ENCODE assay signal across 8 mouse cellular contexts in the genomic region with DNA sequence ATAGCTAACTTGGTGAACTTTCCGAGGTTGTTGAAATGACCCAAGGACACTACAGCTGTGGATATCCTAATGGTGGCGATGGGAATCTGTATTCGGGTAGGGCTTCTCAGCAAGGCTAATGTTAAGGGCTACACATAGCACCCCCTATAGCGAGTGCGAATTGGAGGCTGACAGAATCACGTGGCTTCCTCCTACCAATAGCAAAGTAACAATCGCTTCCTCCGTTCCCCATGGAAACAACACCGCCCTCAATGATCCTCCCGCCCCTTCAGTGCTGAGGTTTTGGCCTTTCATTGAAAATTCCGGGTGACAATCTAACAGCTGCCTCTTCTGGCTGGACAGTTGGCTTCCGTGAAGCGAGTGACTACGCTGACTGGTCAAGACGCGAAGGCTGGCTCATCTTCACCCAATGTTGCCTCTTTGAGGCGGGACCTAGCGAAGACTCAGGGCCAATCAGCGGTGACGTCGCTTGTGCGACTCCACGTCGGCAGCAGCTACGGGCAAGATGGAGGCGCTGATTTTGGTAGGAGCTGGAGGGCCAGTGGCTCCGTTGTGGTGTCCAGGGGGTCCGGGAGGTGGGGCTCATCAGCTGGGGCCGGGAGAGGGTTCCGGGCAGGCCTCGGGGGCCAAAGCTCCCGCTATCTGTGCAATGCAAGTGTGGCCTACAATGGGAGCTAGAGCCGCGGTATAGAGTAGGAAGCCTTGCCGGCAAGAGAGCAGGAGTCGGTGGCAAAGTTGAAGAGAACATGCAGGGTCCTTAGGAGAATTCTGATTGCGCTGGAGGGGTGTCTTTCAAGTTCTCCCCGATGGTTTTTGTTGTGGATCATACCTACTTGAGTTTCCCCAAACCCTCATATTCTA. TPM values are rescaled to one million over a fixed set of nuclear protein-coding genes. Genes with fewer than 3 reads are reported as not detected.
DNase-seq lines count a peak whose midpoint lies in the region; ATAC-seq and TF ChIP-seq lines count a peak whose summit lies in the region.

Gene Copz1 (plus strand): TSS at position 296 of the 861 bp plus-strand sequence.

- TF ChIP-seq CTCF in Patski (IDR thresholded peaks at IDR 0.05), result no peak

- peak within 1 kb of the TSS; percentile 87 for H3K9ac ChIP-seq in hindbrain, embryonic 13.5 days

- H3K27me3 ChIP-seq in Patski, result no peaks in the 10 kb centered on the region
- H3K27me3 ChIP-seq in hindbrain, embryonic 13.5 days, result 0 out of 2 replicates have a peak, but pooled peaks cover 3% of the 10 kb centered on the region

- under 1% methylated on average over 38 of the region's 38 CpGs for WGBS in hindbrain, embryonic 13.5 days

- H3K4me1 ChIP-seq in hindbrain, embryonic 13.5 days (replicated peaks), result peaks cover 16% of the 10 kb centered on the region

- peak within 1 kb of the TSS; percentile 81 for H3K4me3 ChIP-seq in hindbrain, embryonic 13.5 days

- CTCF ChIA-PET in Patski (lab: Charles Lee), result interaction anchor here (1.0 to 2.5 kb wide), 14 partner anchors 9 to 95 kb away, joined by 3 to 11 read pairs (median 4); no protein-coding TSS in a partner anchor

- in situ Hi-C loops in Patski (cut with MboI; ENCODE audit: low pct_unique_long_range_greater_than_20kb), result no loop called here

- H3K9me3 ChIP-seq in hindbrain, embryonic 13.5 days, result no peaks in the 10 kb centered on the region

- H3K36me3 ChIP-seq in hindbrain, embryonic 13.5 days, result no peaks in the 10 kb centered on the region

- peak; percentile 98 for ATAC-seq in Patski
- peak; percentile 100 for ATAC-seq in hindbrain, embryonic 13.5 days (ENCODE audit: low FRiP score)

- POLR2A ChIA-PET in Patski (lab: Charles Lee), result interaction anchor here (0.9 kb wide), 1 partner anchor 12 kb away, joined by 3 read pairs; no protein-coding TSS in a partner anchor

- peak within 1 kb of the TSS; percentile 78 for H3K4me2 ChIP-seq in hindbrain, embryonic 13.5 days

- DNase-seq in Patski (ENCODE audit: low read depth, low spot score), result peak; percentile 94
- peak; percentile 95 to 96 for DNase-seq in cerebellum, postnatal 14 days
- peak; percentile 94 to 99 for DNase-seq in frontal cortex, postnatal 14 days (ENCODE audit: low spot score in 2 of 2)
- peak; percentile 82 to 89 for DNase-seq in layer of hippocampus, postnatal 25 days (ENCODE audit: extremely low spot score in 1 of 2, low spot score in 1 of 2)
- DNase-seq in lung, postnatal 25 days (ENCODE audit: low spot score), result peak; percentile 99
- DNase-seq in retina, embryonic 14.5 days (ENCODE audit: low spot score), result peak; percentile 98
- peak; percentile 89 for DNase-seq in thymus, postnatal 4 days

- H3K27ac ChIP-seq in hindbrain, embryonic 13.5 days, result peak within 1 kb of the TSS; percentile 79

RNA-seq across cellular contexts. Expression of gene Copz1, which starts in this region (rescaled TPM):
- 163 TPM for polyA plus RNA-seq in Patski (2021)
- polyA plus RNA-seq in hindbrain, embryonic 13.5 days (2015; fragmentation: Nextera tagmentation; extraction: Ambion mirVana), result 219 and 222 TPM in 2 replicates
- 100 to 1,000 TPM; 101 to 105 TPM for total RNA-seq in layer of hippocampus, postnatal 25 days (2021)

Comparison
In these comparisons a context has a peak if more than half of its experiments do, and no peak if none do; other contexts are left out.
1. Peak in every context shown above with its lines: DNase-seq, ATAC-seq, H3K4me3 ChIP-seq and H3K27ac ChIP-seq.